Mouse (Mus musculus): Measurements from ENCODE around the gene Cacng3. TPM values are rescaled to one million over a fixed set of nuclear protein-coding genes. Genes with fewer than 3 reads are reported as not detected.

Cacng3 gene
- polyA plus RNA-seq, 1 experiment = not detected

- no peak overlapping the region for H3K27ac ChIP-seq (ENCODE audit: control insufficient read depth, insufficient read depth, low read depth, low read length)
- TF ChIP-seq CTCF (IDR thresholded peaks at IDR 0.05; ENCODE audit: control insufficient read depth, insufficient read depth, insufficient replicate concordance, low read depth, low read length) (no peak), POLR2A (IDR thresholded peaks at IDR 0.05; ENCODE audit: control insufficient read depth, low read depth, low read length) (no peak)
- H3K27me3 ChIP-seq (ENCODE audit: control insufficient read depth, insufficient read depth, low read length) = no peaks in the 10 kb centered on the region
Observed at GRCm38 (mm10) chr7:122793655-122794346, 123.5 kb downstream of the Cacng3 start.

GRCm38 (mm10) chr7:122795140-122795539 lies 124.8 kb downstream of the Cacng3 start:
- H3K27me3 ChIP-seq (ENCODE audit: control insufficient read depth, insufficient read depth, low read length) = no peaks in the 10 kb centered on the region
- no peaks in the 10 kb centered on the region for H3K36me3 ChIP-seq (ENCODE audit: control insufficient read depth, insufficient read depth, low read length)
- no peaks in the 10 kb centered on the region for H3K4me1 ChIP-seq (ENCODE audit: control insufficient read depth, insufficient read depth, low read length)
- TF ChIP-seq POLR2A (IDR thresholded peaks at IDR 0.05; ENCODE audit: control insufficient read depth, low read depth, low read length) (no peak), CTCF (IDR thresholded peaks at IDR 0.05; ENCODE audit: control insufficient read depth, insufficient read depth, insufficient replicate concordance, low read depth, low read length) (no peak)
- H3K27ac ChIP-seq (ENCODE audit: control insufficient read depth, insufficient read depth, low read depth, low read length) = no peak overlapping the region
- H3K4me3 ChIP-seq (ENCODE audit: control insufficient read depth, low read depth, low read length) = no peak overlapping the region

More at GRCm38 (mm10) chr7:122793655-122794346, 123.5 kb downstream of the Cacng3 start:
- Histone ChIP-seq H3K36me3 (ENCODE audit: control insufficient read depth, insufficient read depth, low read length) (no peaks in the 10 kb centered on the region), H3K4me3 (ENCODE audit: control insufficient read depth, low read depth, low read length) (no peak overlapping the region), H3K4me1 (ENCODE audit: control insufficient read depth, insufficient read depth, low read length) (no peaks in the 10 kb centered on the region)

GRCm38 (mm10) chr7:122800821-122801220 lies 130.5 kb downstream of the Cacng3 start:
- TF ChIP-seq CTCF (IDR thresholded peaks at IDR 0.05; ENCODE audit: control insufficient read depth, insufficient read depth, insufficient replicate concordance, low read depth, low read length) (no peak), POLR2A (IDR thresholded peaks at IDR 0.05; ENCODE audit: control insufficient read depth, low read depth, low read length) (no peak)
- H3K4me1 ChIP-seq (ENCODE audit: control insufficient read depth, insufficient read depth, low read length) = no peaks in the 10 kb centered on the region
- no peaks in the 10 kb centered on the region for H3K27me3 ChIP-seq (ENCODE audit: control insufficient read depth, insufficient read depth, low read length)
- H3K36me3 ChIP-seq (ENCODE audit: control insufficient read depth, insufficient read depth, low read length) = no peaks in the 10 kb centered on the region
- H3K4me3 ChIP-seq (ENCODE audit: control insufficient read depth, low read depth, low read length) = no peak overlapping the region
- H3K27ac ChIP-seq (ENCODE audit: control insufficient read depth, insufficient read depth, low read depth, low read length) = no peak overlapping the region

- Histone ChIP-seq H3K4me1 (ENCODE audit: control insufficient read depth, insufficient read depth, low read length) (peaks cover 4% of the 10 kb centered on the region), H3K36me3 (ENCODE audit: control insufficient read depth, insufficient read depth, low read length) (no peaks in the 10 kb centered on the region), H3K27me3 (ENCODE audit: control insufficient read depth, insufficient read depth, low read length) (no peaks in the 10 kb centered on the region), H3K27ac (ENCODE audit: control insufficient read depth, insufficient read depth, low read depth, low read length) (no peak overlapping the region), H3K4me3 (ENCODE audit: control insufficient read depth, low read depth, low read length) (no peak overlapping the region)
- no peak for TF ChIP-seq POLR2A (IDR thresholded peaks at IDR 0.05; ENCODE audit: control insufficient read depth, low read depth, low read length)
- no peak for TF ChIP-seq CTCF (IDR thresholded peaks at IDR 0.05; ENCODE audit: control insufficient read depth, insufficient read depth, insufficient replicate concordance, low read depth, low read length)
Observed at GRCm38 (mm10) chr7:122803839-122804496, 133.7 kb downstream of the Cacng3 start.

GRCm38 (mm10) chr7:122806531-122806930 lies 136.2 kb downstream of the Cacng3 start:
- H3K27me3 ChIP-seq (ENCODE audit: control insufficient read depth, insufficient read depth, low read length) = no peaks in the 10 kb centered on the region
- TF ChIP-seq CTCF (IDR thresholded peaks at IDR 0.05; ENCODE audit: control insufficient read depth, insufficient read depth, insufficient replicate concordance, low read depth, low read length) (no peak), POLR2A (IDR thresholded peaks at IDR 0.05; ENCODE audit: control insufficient read depth, low read depth, low read length) (no peak)
- H3K4me1 ChIP-seq (ENCODE audit: control insufficient read depth, insufficient read depth, low read length) = peaks cover 4% of the 10 kb centered on the region

GRCm38 (mm10) chr7:122813724-122814123 lies 143.4 kb downstream of the Cacng3 start:
- H3K36me3 ChIP-seq (ENCODE audit: control insufficient read depth, insufficient read depth, low read length) = no peaks in the 10 kb centered on the region
- H3K27ac ChIP-seq (ENCODE audit: control insufficient read depth, insufficient read depth, low read depth, low read length) = no peak overlapping the region
- no peaks in the 10 kb centered on the region for H3K4me1 ChIP-seq (ENCODE audit: control insufficient read depth, insufficient read depth, low read length)
- H3K27me3 ChIP-seq (ENCODE audit: control insufficient read depth, insufficient read depth, low read length) = no peaks in the 10 kb centered on the region
- H3K4me3 ChIP-seq (ENCODE audit: control insufficient read depth, low read depth, low read length) = no peak overlapping the region
- TF ChIP-seq POLR2A (IDR thresholded peaks at IDR 0.05; ENCODE audit: control insufficient read depth, low read depth, low read length) = no peak
- no peak for TF ChIP-seq CTCF (IDR thresholded peaks at IDR 0.05; ENCODE audit: control insufficient read depth, insufficient read depth, insufficient replicate concordance, low read depth, low read length)

More at GRCm38 (mm10) chr7:122806531-122806930, 136.2 kb downstream of the Cacng3 start:
- Histone ChIP-seq H3K27ac (ENCODE audit: control insufficient read depth, insufficient read depth, low read depth, low read length) (no peak overlapping the region), H3K4me3 (ENCODE audit: control insufficient read depth, low read depth, low read length) (no peak overlapping the region), H3K36me3 (ENCODE audit: control insufficient read depth, insufficient read depth, low read length) (no peaks in the 10 kb centered on the region)

- Histone ChIP-seq H3K27ac (ENCODE audit: control insufficient read depth, insufficient read depth, low read depth, low read length) (no peak overlapping the region), H3K4me3 (ENCODE audit: control insufficient read depth, low read depth, low read length) (no peak overlapping the region), H3K4me1 (ENCODE audit: control insufficient read depth, insufficient read depth, low read length) (no peaks in the 10 kb centered on the region), H3K36me3 (ENCODE audit: control insufficient read depth, insufficient read depth, low read length) (no peaks in the 10 kb centered on the region), H3K27me3 (ENCODE audit: control insufficient read depth, insufficient read depth, low read length) (no peaks in the 10 kb centered on the region)
- TF ChIP-seq CTCF (IDR thresholded peaks at IDR 0.05; ENCODE audit: control insufficient read depth, insufficient read depth, insufficient replicate concordance, low read depth, low read length) = no peak
- TF ChIP-seq POLR2A (IDR thresholded peaks at IDR 0.05; ENCODE audit: control insufficient read depth, low read depth, low read length) = no peak
Observed at GRCm38 (mm10) chr7:122817565-122817964, 147.3 kb downstream of the Cacng3 start.
